Mouse (Mus musculus) midbrain, embryonic 12.5 days (tissue): ENCODE data around the gene Rasgrf2. TPM values are rescaled to one million over a fixed set of nuclear protein-coding genes. Genes with fewer than 3 reads are reported as not detected.

ENCODE experiments used
- ATAC-seq: fragments of 200-750 bp; cut with Nextera tagmentation; 2 replicates; pipeline ENCODE4 v1.8.0; 2017; ENCODE audit warnings: low read depth, moderate TSS enrichment, moderate library complexity; ENCODE audit not compliant: low FRiP score
- H3K27ac ChIP-seq: fragments of 300-500 bp; sonication (generic); replicated peaks from 2 replicates; pipeline ENCODE4 v1.5.1; 2016; ENCODE audit warnings: mild to moderate bottlenecking
- H3K27me3 ChIP-seq: fragments of 300-500 bp; sonication (generic); 2 replicates; pipeline ENCODE4 v1.6.1; 2016; ENCODE audit warnings: mild to moderate bottlenecking
- H3K36me3 ChIP-seq: fragments of 300-500 bp; sonication (generic); 2 replicates; pipeline ENCODE4 v1.6.1; 2016
- H3K4me1 ChIP-seq: fragments of 300-500 bp; sonication (generic); 2 replicates; pipeline ENCODE4 v1.6.1; 2016
- H3K4me2 ChIP-seq: fragments of 300-500 bp; sonication (generic); replicated peaks from 2 replicates; pipeline ENCODE4 v1.6.1; 2016; ENCODE audit warnings: mild to moderate bottlenecking, moderate library complexity
- H3K4me3 ChIP-seq: fragments of 300-500 bp; sonication (generic); 2 replicates; pipeline ENCODE4 v1.5.1; 2016; ENCODE audit warnings: mild to moderate bottlenecking
- H3K9ac ChIP-seq: fragments of 300-500 bp; sonication (generic); replicated peaks from 2 replicates; pipeline ENCODE4 v1.6.1; 2016; ENCODE audit warnings: mild to moderate bottlenecking, moderate library complexity
- H3K9me3 ChIP-seq: fragments of 300-500 bp; sonication (generic); 2 replicates; pipeline ENCODE4 v1.6.1; 2016; ENCODE audit warnings: mild to moderate bottlenecking
- WGBS: fragments of 180-500 bp; shearing (Covaris S2); methylation state at CpG from one replicate; pipeline ENCODE4 v1.1.7; 2016; 5-methylcytosine and 5-hydroxymethylcytosine counted together
- polyA plus RNA-seq: library from polyadenylated mRNA; unstranded; fragments of >200 nt; fragmentation: Nextera tagmentation; extraction: Ambion mirVana; gene quantifications from 2 replicates; pipeline ENCODE4 v1.2.1, GENCODE M21; 2016

The Rasgrf2 gene
- polyA plus RNA-seq, 1 experiment from 2014 or later = 0.37 TPM

- Histone ChIP-seq H3K9ac (no peak overlapping the region), H3K36me3 (no peaks in the 10 kb centered on the region), H3K4me3 (no peak overlapping the region), H3K9me3 (no peaks in the 10 kb centered on the region), H3K27me3 (no peaks in the 10 kb centered on the region), H3K27ac (no peak overlapping the region), H3K4me1 (no peaks in the 10 kb centered on the region), H3K4me2 (no peak overlapping the region)
- ATAC-seq = no peak
- WGBS = 85% methylated on average over 1 of the region's 1 CpGs
Observed at GRCm38 (mm10) chr13:91932122-91932521, 199.3 kb downstream of the Rasgrf2 start.

GRCm38 (mm10) chr13:91929943-91930726 is 201.3 kb downstream of the Rasgrf2 start:
- no peaks in the 10 kb centered on the region for H3K9me3 ChIP-seq
- WGBS = 89% methylated on average over 7 of the region's 7 CpGs
- no peak overlapping the region for H3K27ac ChIP-seq
- no peaks in the 10 kb centered on the region for H3K27me3 ChIP-seq
- ATAC-seq = no peak
- H3K9ac ChIP-seq = no peak overlapping the region
- H3K36me3 ChIP-seq = no peaks in the 10 kb centered on the region
- no peak overlapping the region for H3K4me2 ChIP-seq
- no peak overlapping the region for H3K4me3 ChIP-seq
- no peaks in the 10 kb centered on the region for H3K4me1 ChIP-seq

- ATAC-seq = no peak
- no peaks in the 10 kb centered on the region for H3K36me3 ChIP-seq
- H3K9me3 ChIP-seq = no peaks in the 10 kb centered on the region
- H3K27me3 ChIP-seq = no peaks in the 10 kb centered on the region
- H3K4me1 ChIP-seq = no peaks in the 10 kb centered on the region
- WGBS = 76% methylated on average over 4 of the region's 4 CpGs
- no peak overlapping the region for H3K27ac ChIP-seq
- no peak overlapping the region for H3K9ac ChIP-seq
- no peak overlapping the region for H3K4me3 ChIP-seq
- H3K4me2 ChIP-seq = no peak overlapping the region
Observed at GRCm38 (mm10) chr13:91928605-91929389, 202.7 kb downstream of the Rasgrf2 start.

GRCm38 (mm10) chr13:91921010-91921409 is 210.4 kb downstream of the Rasgrf2 start:
- 77% methylated on average over 3 of the region's 3 CpGs for WGBS
- no peak overlapping the region for H3K9ac ChIP-seq

GRCm38 (mm10) chr13:91918764-91919163 is 212.7 kb downstream of the Rasgrf2 start:
- WGBS = 89% methylated on average over 5 of the region's 5 CpGs

More at GRCm38 (mm10) chr13:91921010-91921409, 210.4 kb downstream of the Rasgrf2 start:
- Histone ChIP-seq H3K4me2 (no peak overlapping the region), H3K36me3 (no peaks in the 10 kb centered on the region), H3K27me3 (no peaks in the 10 kb centered on the region), H3K9me3 (no peaks in the 10 kb centered on the region), H3K4me3 (no peak overlapping the region), H3K27ac (no peak overlapping the region), H3K4me1 (peaks cover under 1% of the 10 kb centered on the region; the same call in 1 of the 2 replicates)
- ATAC-seq = no peak

GRCm38 (mm10) chr13:91917835-91918234 is 213.6 kb downstream of the Rasgrf2 start:
- no peak for ATAC-seq
- no peaks in the 10 kb centered on the region for H3K27me3 ChIP-seq
- H3K4me2 ChIP-seq = no peak overlapping the region

More at GRCm38 (mm10) chr13:91918764-91919163, 212.7 kb downstream of the Rasgrf2 start:
- Histone ChIP-seq H3K36me3 (no peaks in the 10 kb centered on the region), H3K27me3 (no peaks in the 10 kb centered on the region), H3K9ac (no peak overlapping the region), H3K4me1 (peaks cover 9% of the 10 kb centered on the region; the same call in 1 of the 2 replicates), H3K4me2 (no peak overlapping the region), H3K4me3 (no peak overlapping the region), H3K9me3 (no peaks in the 10 kb centered on the region), H3K27ac (no peak overlapping the region)
- no peak for ATAC-seq

GRCm38 (mm10) chr13:91916308-91916707 is 215.1 kb downstream of the Rasgrf2 start:
- H3K27ac ChIP-seq = no peak overlapping the region
- no peak overlapping the region for H3K4me2 ChIP-seq
- ATAC-seq = peak; percentile 17; the same call in 1 of the 2 replicates
- H3K4me1 ChIP-seq = peaks cover 9% of the 10 kb centered on the region; the same call in 1 of the 2 replicates
- no peaks in the 10 kb centered on the region for H3K36me3 ChIP-seq
- no peak overlapping the region for H3K9ac ChIP-seq
- WGBS = 90% methylated on average over 5 of the region's 5 CpGs
- H3K27me3 ChIP-seq = no peaks in the 10 kb centered on the region
- H3K9me3 ChIP-seq = no peaks in the 10 kb centered on the region
- H3K4me3 ChIP-seq = no peak overlapping the region

More at GRCm38 (mm10) chr13:91917835-91918234, 213.6 kb downstream of the Rasgrf2 start:
- WGBS = 89% methylated on average over 2 of the region's 2 CpGs
- Histone ChIP-seq H3K27ac (no peak overlapping the region), H3K4me1 (peaks cover 9% of the 10 kb centered on the region; the same call in 1 of the 2 replicates), H3K9ac (no peak overlapping the region), H3K36me3 (no peaks in the 10 kb centered on the region), H3K9me3 (no peaks in the 10 kb centered on the region), H3K4me3 (no peak overlapping the region)

GRCm38 (mm10) chr13:91915582-91916239 is 215.7 kb downstream of the Rasgrf2 start:
- WGBS = 68% methylated on average over 6 of the region's 6 CpGs
- Histone ChIP-seq H3K9ac (no peak overlapping the region), H3K4me2 (no peak overlapping the region), H3K27me3 (no peaks in the 10 kb centered on the region), H3K27ac (no peak overlapping the region), H3K36me3 (no peaks in the 10 kb centered on the region), H3K4me3 (no peak overlapping the region), H3K4me1 (peaks cover 9% of the 10 kb centered on the region; the same call in 1 of the 2 replicates), H3K9me3 (no peaks in the 10 kb centered on the region)
- ATAC-seq = peak; percentile 71

- Histone ChIP-seq H3K36me3 (no peaks in the 10 kb centered on the region), H3K9me3 (no peaks in the 10 kb centered on the region), H3K4me2 (no peak overlapping the region), H3K27me3 (no peaks in the 10 kb centered on the region), H3K4me3 (no peak overlapping the region), H3K27ac (no peak overlapping the region), H3K4me1 (peaks cover 9% of the 10 kb centered on the region; the same call in 1 of the 2 replicates), H3K9ac (no peak overlapping the region)
- ATAC-seq = no peak
- WGBS = 54% methylated on average over 4 of the region's 4 CpGs
Observed at GRCm38 (mm10) chr13:91915192-91915581, 216.3 kb downstream of the Rasgrf2 start.

GRCm38 (mm10) chr13:91911652-91912051 is 219.8 kb downstream of the Rasgrf2 start:
- H3K9ac ChIP-seq = no peak overlapping the region
- no peaks in the 10 kb centered on the region for H3K9me3 ChIP-seq
- no peak for ATAC-seq
- H3K27ac ChIP-seq = no peak overlapping the region
- no peaks in the 10 kb centered on the region for H3K27me3 ChIP-seq
- no peak overlapping the region for H3K4me3 ChIP-seq
- H3K4me2 ChIP-seq = no peak overlapping the region
- H3K4me1 ChIP-seq = peaks cover 12% of the 10 kb centered on the region; the same call in 1 of the 2 replicates
- H3K36me3 ChIP-seq = no peaks in the 10 kb centered on the region

- Histone ChIP-seq H3K4me3 (no peak overlapping the region), H3K9ac (no peak overlapping the region)
- no peak for ATAC-seq
Observed at GRCm38 (mm10) chr13:91911211-91911610, 220.2 kb downstream of the Rasgrf2 start.

More at GRCm38 (mm10) chr13:91911211-91911610, 220.2 kb downstream of the Rasgrf2 start:
- Histone ChIP-seq H3K27me3 (no peaks in the 10 kb centered on the region), H3K27ac (no peak overlapping the region), H3K36me3 (no peaks in the 10 kb centered on the region), H3K9me3 (no peaks in the 10 kb centered on the region), H3K4me2 (no peak overlapping the region), H3K4me1 (peaks cover 12% of the 10 kb centered on the region; the same call in 1 of the 2 replicates)
